Mouse (Mus musculus): ENCODE results near the gene Prap1. TPM values are rescaled to one million over a fixed set of nuclear protein-coding genes. Genes with fewer than 3 reads are reported as not detected.

Prap1 gene
- total RNA-seq (2021), result not detected

DNA sequence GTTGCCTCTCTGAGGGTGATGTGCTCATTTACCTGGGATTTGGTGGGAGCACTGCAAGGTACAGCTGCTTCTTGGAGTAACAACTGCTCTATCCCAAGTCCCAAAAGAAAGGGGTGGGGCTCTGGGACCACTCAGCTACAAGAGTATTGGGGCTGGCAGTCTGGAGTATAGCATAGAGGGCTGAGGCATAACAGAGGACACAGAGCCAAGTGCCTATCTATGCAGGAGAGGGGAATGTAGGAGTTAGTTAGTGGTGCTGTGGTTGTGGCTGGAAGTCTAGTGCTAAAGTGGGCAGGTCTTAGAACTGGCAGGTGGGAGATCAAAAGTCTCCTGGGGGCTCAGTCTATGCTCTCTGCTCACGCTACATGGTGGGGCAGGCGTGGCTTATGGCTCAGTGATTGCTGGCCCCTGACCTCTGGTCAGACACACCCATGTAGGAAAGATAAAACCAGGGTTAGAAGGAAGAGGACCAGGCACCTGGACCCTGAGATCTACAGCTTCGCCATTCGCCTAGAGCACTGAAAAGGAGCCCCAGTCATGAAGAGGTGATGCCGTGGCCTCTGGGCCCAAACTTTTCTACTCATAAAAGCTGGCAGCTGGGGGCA is at the start of gene Prap1:
Gene Prap1 (plus strand): TSS at position 472 of the 605 bp plus-strand sequence.
- intact Hi-C loops (cut with DNase I), result no loop called here
- no peak for DNase-seq (ENCODE audit: low spot score)

DNA sequence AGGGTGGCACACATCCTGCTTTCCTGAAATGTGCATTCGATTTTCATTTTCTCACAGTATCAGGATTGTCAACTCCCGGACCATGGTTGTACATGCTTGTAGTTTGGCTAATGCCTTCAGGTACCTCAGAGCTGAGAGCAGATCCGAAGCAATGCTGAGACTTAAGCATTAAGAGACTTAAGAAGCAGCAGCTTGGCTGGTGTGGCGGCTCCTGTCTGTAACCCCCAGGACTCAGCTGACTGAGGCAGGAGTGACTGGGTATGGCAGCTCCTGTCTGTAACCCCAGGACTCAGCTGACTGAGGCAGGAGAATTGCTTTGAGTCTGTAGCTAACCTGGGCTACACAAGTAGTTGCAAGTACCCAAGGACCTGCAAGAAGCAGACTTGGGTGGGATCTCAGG is 47.6 kb upstream of the Prap1 start:
- DNase-seq (ENCODE audit: low spot score), result no peak
- intact Hi-C loops (cut with DNase I), result no loop called here

DNA sequence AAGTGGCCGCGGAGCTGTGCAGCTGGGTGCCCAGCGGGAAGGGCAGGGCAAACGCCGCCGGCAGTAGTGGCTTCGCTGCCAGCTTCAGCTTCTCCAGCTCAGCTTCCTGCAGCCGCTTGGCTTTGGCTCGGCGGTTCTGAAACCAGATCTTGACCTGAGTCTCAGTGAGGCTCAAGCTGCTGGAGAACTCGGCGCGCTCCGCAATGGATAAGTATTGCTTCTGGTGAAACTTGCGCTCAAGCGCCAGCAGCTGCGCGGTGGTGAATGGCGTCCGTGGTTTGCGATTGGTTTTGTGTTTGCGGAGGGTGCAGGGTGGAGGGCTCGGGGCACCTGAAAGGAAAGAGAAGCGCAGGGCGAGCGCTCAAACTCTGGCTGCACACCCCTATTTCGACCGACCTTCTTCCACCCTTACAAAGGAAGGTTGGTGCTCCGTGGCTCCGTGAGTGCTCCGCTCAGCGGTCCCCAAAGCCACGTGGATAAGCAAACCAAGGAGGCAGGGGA is 45.3 kb upstream of the Prap1 start:
- intact Hi-C loops (cut with DNase I), result no loop called here
- no peak for DNase-seq (ENCODE audit: low spot score)

DNA sequence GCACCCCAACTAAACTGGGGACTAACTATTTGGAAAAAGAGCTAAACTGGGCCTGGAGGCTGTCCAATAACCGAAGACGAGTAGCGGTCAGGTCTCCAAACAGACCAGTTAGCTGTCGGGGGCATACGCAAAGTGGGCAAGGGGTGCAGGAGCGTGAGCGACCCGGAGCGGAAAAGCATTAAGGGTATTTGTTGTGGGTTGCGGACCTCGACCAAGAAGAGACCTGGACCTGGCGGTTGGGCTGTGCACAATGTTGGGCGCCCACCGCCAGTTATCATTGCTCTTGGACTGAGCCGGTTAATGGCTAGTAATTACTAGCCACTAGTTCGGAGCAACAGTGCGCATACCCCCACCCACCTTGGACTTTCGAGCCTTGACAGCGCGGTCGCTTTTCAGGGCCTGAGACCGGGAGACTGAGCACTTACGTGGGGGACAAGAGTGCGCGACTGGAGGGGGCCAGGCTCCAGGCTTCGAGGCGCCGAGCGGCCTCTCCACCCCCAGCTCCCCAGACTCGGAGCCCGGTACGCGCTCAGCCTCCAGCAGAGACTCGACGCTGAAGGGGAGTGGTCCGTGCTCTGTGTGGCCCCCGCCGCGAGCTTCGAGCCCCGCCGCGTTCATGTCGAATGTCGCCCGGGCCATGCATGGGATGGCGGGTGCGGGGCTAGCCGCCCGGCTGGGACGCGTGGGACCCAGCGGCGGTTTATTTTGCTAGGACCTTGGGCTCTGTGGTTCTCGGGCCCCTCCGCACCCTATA is 44.7 kb upstream of the Prap1 start, which contains the start of gene Msx3:
Gene Msx3 (minus strand): TSS at position 729 of the 754 bp plus-strand sequence.
- no peak for DNase-seq (ENCODE audit: low spot score)
- intact Hi-C loops (cut with DNase I), result no loop called here

DNA sequence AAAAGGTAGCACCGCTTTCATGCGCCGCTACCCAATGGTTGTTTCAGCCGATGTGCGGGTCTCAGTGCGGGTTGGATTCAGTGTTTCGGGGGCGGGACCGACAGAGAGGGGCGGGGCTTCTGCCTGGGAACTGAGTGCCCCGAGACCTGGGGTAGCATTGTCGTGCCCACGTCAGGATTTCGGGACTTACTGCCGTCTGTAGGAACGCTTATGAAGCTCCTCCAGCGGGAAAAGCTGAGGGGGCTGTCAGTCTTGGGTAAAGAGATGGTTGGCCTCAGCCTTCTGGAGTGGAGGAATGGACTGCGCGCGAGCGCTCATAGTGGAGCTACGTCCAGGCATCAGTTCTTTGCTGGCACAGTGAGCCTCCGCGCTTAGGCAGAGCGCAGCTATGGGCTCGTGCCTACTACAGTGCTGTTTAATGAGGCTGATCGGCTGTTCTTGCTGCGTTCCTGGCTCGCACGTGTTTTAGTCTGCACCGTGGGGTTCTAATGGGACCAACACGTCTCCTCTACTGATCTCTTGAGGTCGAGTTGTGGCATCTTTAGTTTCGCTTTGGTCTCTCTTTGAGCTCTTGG is 44.0 kb upstream of the Prap1 start:
- no peak for DNase-seq (ENCODE audit: low spot score)
- intact Hi-C loops (cut with DNase I), result no loop called here

DNA sequence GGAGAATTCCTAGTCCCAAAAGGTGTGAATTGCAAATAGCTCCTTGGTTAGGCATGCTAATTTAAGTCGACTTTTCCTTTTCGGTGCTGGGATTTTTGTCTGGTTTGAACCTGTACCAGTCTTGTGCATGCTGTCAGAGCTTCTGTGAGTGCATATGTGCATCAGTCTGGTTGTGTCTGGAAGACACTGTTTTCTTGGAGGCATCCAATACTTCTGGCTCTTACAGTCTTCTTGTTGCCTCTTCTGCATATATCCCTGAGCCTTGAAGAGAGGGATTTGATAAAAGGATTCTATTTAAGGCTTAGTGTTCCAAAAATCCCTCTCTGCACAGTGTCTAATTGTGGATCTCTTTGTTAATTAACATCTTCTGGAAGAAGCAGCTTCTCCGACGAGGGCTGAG is 39.1 kb upstream of the Prap1 start:
- intact Hi-C loops (cut with DNase I), result no loop called here
- no peak for DNase-seq (ENCODE audit: low spot score)

DNA sequence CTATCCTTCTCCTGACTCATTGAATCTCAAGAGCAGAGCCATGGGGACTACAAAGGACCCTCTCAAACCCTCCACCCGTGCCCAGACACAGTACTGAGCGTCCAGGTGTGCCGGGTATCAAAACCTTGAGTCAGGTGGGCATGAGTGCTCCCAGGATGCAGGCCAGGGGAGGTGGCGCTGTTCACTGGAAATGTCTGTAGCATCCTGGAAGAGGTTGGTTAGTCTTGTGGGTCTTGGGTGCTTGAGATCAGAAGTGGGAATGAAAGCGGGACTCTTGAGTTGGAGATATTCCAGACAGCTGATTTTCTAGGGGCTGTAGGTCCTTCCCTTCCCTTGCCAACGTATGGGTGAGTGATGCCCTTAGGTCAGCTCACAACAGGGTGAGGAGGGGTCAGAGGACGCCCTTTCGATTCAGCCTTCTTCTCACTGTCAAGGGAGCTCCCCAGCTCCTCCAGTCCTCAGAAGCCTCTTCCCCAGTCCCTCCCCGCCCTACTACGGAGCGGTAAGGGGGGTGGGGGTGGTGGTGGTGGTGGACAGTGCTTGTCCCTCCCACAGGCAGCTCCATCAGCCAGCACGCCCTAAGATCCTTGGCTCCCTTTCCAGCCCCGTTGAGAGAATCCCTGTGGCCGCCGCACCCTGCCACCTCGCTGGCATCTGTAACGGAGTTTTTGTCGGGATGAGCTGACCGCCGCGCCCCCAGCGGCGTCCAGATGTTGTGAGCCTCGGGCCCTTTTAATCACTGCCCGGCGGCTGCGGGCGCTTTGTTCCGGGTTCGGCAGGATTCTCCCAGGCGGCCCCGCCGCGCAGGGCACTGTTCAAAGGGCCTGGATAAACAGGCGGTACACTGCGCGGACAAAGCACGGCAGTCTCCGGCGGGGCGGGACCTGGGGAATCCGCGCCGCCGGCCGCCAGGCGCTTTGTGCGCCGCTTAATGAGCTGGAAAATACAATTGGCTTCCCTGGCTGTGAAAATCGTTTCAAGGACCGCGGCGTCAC is 35.5 kb upstream of the Prap1 start:
- no peak for DNase-seq (ENCODE audit: low spot score)
- intact Hi-C loops (cut with DNase I), result no loop called here

DNA sequence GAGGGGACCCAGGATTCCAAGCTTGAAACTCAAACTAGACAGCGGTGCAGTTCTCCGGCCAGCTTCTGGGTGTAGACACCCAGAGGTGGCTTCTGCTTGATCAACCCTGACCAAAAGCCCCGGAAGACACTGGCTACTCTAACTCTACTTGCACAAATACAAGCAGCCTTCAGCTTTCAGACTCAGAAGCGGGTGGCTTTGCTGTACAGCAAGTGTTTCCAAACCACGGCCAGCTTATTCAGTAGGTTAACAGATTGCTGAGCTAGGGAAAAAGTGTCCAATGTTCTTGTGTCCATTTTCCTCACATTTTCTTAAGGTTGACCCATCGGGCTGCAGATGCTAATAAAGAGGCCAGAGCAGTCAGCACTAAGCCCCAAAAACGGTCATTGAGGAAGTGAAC is 34.7 kb upstream of the Prap1 start:
- no peak for DNase-seq (ENCODE audit: low spot score)
- intact Hi-C loops (cut with DNase I), result no loop called here

DNA sequence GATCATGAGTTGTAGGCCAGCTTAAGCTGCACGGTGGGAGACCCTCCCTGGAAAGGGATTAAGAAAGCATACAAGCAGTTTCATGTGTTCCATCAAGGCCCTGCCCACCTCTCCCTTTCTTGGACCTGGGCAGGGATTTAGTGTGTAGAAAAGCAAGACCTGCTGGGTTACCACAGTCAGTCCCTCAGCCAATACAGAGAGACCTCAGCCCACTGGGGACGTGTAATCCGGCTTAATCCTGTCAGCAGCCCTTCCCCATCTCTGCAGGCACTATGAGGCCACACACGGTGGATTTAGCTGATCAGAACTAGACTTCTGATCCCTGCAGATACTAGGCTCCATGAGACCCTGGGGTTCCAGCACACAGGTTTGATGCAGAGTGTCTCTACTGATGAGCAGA is 33.6 kb upstream of the Prap1 start:
- DNase-seq (ENCODE audit: low spot score), result no peak
- intact Hi-C loops (cut with DNase I), result no loop called here

DNA sequence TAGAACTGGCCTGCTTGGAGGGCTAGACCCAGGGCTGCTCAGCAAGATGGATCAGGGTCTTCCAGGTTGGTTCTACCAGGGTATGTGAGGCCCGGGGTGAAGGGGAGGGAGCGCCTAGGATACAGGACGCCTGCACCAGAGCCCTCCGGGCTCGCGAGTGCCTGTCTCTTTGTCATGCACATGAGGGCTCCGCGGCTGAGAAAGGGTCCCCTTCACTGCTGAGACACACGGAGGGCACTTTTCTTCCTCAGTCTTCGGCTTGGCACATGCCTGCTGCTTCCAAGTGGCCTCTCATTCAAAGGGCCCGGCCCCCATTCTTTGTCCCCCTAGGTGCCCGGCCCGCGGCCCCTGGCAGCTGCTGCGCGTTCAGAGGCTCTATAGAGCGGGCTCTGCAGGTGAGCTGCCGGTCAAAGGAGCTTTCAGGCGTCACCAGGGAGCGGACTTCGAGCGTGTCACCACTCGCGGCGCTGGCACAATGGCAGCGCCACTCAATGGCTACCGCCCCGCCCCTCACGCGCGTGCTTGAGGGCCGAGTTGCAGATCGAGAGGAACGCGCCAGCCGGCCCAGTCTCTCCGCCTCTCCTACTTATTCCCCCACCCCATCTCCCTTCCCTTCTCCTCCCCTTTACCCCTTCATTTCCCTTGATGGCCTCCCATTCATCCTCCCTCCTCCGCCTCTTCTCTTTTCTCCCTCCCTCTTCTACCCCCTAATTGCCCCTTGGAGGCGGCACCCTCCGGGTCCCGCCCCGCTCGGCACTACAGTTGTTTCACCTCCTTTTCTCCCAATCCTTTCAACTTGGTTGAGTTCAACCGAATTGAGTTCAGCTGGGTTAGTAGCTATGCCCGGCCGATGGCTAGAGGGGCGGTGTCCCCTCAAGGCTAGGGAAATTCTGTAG is 32.0 kb upstream of the Prap1 start:
- intact Hi-C loops (cut with DNase I), result no loop called here
- DNase-seq (ENCODE audit: low spot score), result no peak

DNA sequence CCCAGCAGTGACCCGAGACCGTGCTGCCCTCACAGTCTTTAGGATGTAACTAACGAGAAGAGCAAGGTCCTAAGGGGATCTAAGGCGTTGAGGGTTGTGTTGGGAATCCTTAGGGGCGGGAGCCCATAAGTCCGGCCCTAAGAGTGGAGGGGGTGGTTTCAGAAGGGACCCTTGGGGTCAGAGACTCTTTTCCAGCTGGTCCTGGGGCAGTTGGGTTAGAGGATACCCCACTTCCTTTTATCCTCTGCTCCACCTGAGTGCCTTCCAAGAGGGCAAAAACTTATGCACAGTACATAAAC is 31.4 kb upstream of the Prap1 start:
- no peak for DNase-seq (ENCODE audit: low spot score)
- intact Hi-C loops (cut with DNase I), result loop anchor here (2.0 kb wide), 2 partner anchors 93 to 157 kb away; no protein-coding TSS in a partner anchor

DNA sequence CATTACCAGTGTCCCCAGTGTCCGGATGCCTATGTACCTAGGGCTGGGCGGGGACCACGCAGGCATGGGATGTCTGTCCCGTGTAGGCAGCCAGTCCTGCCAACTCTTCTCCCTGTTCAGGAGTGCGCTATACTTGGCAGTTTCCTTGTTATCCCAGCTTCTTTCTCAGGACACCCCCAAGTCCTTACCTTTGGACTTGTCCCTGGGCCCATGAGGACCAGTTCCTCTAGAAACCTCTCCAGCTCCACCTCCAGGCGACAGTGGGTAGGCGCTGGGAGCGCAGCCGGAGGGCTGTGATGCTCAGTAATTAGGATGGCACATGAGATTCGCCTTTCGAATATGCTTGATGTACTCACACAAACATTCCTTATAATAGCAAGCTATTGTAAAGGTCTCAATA is 30.9 kb upstream of the Prap1 start:
- intact Hi-C loops (cut with DNase I), result loop anchor here (2.0 kb wide), 2 partner anchors 94 to 158 kb away; no protein-coding TSS in a partner anchor
- no peak for DNase-seq (ENCODE audit: low spot score)

DNA sequence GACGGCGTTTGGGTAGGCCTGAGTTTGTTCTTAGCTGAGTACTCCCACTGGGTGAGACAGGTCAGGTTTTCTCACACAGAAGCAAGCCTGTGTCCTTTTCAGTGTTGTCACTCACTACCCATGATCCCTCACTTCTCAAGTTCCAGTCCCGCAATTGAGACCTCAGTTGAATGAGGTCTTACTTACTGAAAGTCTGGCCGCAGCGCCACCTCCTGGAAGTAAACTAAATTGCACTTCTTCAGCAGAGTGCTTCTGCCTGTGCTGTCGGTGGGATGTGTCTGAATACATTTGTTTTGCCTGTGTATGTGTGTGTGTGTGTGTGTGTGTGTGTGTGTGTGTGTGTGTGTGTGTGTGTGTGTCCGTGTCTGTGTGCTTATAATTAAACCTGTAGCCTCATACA is 30.1 kb upstream of the Prap1 start:
- intact Hi-C loops (cut with DNase I), result loop anchor here (2.0 kb wide), 2 partner anchors 94 to 158 kb away; no protein-coding TSS in a partner anchor
- no peak for DNase-seq (ENCODE audit: low spot score)

DNA sequence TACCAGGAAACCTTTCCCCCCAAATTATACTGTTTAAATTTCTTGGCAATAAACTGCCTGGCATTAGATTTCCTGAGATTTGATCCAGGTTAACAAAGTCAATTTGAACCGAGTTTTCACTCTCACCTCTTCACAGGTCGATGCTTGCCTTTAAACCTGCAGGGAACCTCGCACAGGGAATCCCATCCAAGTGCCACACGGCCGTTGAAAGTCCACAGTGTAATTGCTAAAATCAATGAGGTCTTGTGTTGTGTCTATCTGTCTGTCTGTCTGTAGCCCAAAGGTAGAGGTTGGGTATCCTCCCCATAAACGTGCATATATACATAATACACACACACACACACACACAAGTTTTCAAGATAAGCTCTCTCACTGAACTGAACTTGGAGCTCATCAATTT is 25.8 kb upstream of the Prap1 start:
- no peak for DNase-seq (ENCODE audit: low spot score)
- intact Hi-C loops (cut with DNase I), result no loop called here

DNA sequence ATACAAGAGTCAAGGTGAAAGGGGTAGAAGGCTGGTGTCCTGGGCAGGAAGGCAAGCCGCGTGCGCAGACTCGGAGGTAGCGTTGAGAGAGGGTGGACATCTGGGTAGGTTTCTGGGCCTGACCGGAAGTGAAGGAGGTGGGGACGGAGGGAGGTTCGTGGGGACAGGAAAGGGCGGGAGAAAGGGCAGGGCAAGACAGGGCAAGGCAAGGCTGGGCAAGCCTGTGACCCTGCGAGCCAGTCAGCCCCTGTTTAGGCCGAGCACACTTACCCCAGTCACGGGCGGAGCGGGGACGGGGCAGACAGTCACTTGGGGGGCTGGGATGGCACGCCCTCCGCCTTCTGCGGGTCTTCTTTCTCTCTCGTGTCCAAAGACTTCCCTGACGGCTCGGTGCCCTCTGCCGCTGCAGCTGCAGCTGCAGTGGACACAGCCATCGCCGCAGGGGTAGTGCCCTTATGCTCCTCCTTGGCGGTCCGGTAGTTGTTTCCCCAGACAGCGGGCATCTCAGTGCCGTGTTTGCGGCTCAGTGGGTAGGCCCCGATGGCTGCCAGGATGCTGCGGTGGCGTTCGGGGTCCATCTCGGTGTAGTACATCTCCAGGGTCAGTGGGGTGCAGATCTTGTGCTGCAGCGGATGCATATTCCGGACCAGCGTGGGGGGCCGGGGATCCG is 23.0 kb upstream of the Prap1 start:
- no peak for DNase-seq (ENCODE audit: low spot score)

DNA sequence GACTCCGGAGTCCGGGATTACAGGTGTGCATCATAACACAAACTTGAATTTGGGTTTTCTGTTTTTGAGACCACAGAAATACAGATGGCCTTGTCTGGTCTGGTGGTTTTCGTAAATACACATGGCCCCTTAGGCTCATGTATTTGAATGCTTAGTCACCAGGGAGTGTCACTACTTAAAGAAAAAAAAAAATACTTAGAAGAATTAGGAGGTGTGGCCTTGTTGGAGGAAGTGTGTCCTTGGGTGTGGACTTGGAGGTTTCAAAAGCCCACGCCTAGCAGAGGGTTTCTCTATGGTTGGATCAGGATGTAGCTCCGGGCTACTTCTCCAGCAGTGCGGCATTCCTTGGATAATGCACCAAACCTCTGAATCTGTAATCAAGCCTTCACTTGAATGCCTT is 15.5 kb upstream of the Prap1 start:
- intact Hi-C loops (cut with DNase I), result loop anchor here (1.0 to 10.0 kb wide), 2 partner anchors 64 to 757 kb away; partner anchors contain the start of gene Urah
- DNase-seq (ENCODE audit: low spot score), result no peak

More for the DNA sequence above, 23.0 kb upstream of the Prap1 start:
- intact Hi-C loops (cut with DNase I), result loop anchor here (10.0 kb wide), 1 partner anchor 765 kb away; the partner anchor contains the start of gene Urah

DNA sequence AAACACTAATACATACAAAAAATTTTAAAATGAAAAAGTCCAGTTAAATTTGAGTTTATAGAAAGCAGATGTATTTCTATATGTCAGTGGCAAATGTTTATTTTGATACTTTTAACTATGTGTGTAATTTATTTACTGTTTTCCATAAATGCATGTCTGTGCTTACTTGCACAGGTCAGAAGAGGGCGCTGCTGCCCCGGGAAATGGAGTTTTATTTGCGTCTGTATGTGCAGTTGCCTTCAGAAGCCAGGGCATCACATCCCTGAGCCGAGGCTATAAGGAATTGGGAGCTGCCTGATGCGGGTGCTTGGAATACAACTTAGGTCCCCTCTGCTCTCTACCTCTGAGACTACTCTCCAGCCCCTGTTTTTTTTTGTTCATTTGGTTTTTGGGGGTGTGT is 14.5 kb upstream of the Prap1 start:
- no peak for DNase-seq (ENCODE audit: low spot score)
- intact Hi-C loops (cut with DNase I), result loop anchor here (1.0 to 10.0 kb wide), 2 partner anchors 63 to 756 kb away; partner anchors contain the start of gene Urah

DNA sequence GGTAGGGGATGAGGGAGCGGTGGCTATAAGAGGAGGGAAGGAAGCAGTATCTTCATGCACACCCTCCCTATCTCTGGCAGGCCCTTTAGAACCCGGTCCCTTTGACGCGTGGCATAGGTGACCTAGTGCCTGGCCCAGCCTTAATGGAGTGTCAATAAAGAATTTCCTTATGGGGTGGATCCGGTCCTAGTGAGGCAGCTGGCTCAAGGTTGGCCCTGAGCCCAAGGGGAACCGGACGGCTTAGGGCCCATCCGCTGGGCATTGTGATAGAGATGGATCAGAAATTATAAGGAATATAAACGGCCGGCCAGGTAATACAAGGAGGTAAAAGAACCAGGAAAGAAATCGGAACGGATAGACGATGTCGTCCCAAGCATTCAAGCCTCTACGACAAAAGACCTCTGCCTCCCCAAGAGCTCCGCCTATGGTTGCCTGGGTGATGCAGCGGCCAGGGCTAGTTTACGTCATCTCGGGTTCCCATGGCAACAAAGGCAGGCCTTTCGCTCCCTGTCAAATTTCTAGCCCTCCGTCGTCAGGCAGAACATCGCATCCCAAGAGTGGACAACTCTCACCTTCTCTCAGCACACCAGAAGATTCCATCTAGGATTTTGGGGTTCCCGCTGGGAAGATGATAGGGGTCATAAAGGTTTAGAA is 12.6 kb upstream of the Prap1 start:
- intact Hi-C loops (cut with DNase I), result no loop called here
- peak; percentile 29 for DNase-seq (ENCODE audit: low spot score)
